Mouse (Mus musculus) right cerebral cortex, postnatal 36 days (tissue): ENCODE results near the gene Rtp4.

Experiments
- DNase-seq, 2 experiments: peaks; one replicate each; pipeline ENCODE4 v3.0.0; 2022; ENCODE audit warnings: low spot score in 2 of 2, mixed read lengths in 1 of 2

Gene Rtp4

DNA sequence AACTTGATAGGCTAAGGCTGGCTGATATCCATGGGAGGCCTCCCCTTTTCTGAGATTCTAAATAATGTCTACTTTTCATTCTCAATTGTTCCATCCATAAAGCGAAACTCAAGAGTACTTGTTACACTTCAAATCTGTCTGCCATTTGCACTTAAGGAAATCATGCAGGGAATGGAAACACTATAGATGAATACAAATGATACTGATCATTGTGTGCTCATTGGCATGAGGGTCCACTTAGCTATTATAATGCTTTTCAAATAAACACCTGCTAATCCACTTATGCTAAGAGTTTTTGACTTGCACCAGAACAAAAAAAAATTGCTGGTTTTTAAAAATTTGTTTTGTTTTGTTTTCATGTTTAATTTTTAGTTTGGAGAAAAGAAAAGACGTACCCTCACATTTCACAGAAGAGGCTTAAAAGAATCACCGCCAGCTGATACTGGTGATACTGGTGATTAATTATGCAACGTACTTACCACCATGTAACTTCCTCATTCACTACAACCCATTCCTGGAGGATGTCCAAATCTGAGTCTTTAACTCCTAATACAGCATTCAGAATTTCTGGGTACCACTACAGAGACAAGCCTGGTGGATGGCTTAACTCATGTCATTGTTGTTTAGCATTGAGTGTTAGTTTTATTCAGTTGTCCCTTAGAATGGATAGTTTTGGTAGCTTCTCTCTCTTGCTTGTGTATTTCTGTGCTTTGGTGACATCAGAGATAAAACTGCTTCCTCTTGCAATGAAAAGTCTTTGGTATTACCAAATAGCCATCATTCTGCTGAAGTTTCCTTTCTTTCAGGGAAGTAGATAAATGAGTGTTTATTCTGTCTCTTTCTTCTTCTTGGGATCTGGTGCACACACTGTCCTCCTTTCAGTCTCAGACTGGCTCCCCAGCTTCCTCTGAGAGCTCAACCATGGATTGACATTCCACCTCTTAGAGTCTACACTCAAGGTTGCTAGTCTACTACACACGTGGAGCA, 71.3 kb downstream of the Rtp4 start:
- DNase-seq, result no peak

DNA sequence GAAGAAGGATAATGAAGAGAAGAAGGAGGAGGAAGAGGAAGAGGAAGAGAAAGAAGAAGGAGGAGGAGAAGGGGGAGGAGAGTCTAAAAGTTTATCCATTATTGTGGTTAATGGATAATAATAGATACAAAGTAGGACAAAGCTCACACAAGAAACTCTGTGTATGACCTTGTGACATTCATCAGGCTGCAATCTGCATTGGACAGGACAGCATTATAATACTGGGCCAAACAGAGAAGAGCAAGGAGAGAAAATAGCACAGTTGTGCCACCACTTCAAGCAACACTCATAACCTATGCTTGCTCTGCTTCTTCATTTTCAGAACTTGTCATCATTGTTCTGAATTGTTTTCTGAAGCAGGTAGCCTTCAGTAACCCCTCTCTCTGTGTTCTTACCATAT, 72.4 kb downstream of the Rtp4 start:
- DNase-seq, result no peak

DNA sequence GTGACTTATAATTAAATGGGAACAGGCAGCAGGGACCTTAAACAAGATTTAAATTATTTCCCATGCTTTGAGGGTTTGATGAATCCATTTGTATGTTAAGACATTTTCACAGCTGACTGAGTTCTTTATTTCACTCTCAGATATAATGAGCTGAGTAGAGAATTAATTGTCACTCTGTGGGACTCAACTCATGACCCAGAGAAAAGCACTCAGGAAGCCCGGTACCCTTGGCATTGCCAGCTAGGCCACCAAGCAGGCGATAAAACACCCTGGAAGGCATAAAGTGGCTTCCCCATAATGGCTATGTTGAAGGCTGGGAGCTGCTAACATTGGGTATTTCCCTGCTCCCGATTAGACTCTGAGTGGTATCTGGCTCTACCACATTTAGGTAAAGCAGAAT, 76.6 kb downstream of the Rtp4 start:
- DNase-seq, result no peak

DNA sequence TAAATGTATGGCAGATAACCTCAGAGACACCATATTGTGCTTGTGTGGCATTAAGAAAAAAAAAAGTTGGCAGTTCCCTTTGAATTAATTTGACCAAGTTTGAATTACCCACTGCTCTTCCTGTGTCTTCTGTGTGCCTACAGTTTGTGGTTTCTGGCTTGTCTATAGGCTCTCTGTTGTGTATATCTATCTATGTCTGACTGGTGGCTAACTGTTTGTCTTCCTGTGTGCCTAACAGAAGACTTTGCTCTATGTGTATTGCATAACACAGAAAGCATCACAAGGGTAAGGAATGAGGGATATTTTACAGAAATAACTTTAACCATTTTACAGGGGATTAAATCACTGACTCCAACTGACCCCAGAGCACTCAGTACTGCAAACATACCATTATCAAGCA, 77.9 kb downstream of the Rtp4 start:
- no peak for DNase-seq

DNA sequence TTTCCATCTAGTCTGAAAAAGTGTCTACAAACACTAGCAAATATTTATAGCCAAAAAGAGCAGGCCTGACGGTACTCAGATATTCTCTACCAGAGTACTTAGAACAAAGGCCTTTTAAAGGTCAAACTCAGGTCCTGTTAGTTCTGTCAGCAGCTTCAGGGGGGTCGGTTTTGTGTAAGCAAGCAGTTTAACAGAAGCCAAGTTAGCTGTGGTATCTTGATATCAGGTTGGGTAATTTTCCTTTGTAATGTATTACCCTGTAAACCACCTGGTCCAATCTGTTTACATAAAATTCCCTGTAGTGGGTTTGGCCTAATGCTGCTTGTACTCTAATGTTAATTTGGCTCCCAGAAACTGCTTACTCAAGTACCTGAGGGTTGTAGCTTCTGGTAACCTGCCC, 86.1 kb downstream of the Rtp4 start:
- no peak for DNase-seq

DNA sequence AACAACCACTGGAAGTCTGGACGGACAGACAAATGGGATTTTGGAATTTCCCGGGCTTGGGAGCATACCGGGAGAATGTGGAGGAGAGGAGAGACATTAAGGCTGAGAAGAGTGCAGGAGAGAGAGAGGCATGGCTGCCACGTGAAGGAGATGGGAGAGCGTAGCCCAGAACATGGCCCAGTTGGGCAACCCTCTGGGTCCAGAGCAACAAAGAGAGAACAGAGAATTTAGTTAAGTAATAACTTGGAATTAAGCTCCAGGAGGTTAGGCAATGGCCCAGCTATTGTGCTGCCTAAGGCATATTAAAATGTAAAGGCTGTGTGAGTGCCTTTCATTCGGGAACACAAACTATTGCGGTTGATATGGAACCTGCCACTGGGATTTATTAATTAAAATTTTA, 86.6 kb downstream of the Rtp4 start:
- no peak for DNase-seq

DNA sequence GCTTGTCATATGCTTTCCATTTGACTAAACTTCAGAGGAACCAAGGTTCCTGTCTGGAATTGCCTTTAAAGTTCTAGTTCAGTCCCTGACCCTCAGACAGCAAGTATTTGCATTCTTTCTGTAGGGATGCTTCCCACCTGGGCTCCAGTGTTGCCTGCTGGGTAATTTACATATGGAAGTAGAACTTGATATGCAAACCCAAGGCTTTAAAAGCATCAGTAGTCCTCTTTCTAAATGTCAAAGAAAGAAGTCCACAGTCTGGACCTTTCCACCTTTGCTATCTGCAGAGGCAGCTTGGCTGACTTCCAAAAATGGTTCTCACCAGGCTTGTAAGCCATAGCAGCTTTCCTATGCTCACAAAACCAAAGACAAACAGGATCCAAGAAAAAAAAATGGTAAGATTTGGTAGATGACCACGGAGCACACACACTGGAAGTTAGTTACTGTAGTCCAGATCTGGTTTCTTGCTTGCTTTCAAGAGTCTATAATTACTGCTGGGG, 87.9 kb downstream of the Rtp4 start:
- no peak for DNase-seq

DNA sequence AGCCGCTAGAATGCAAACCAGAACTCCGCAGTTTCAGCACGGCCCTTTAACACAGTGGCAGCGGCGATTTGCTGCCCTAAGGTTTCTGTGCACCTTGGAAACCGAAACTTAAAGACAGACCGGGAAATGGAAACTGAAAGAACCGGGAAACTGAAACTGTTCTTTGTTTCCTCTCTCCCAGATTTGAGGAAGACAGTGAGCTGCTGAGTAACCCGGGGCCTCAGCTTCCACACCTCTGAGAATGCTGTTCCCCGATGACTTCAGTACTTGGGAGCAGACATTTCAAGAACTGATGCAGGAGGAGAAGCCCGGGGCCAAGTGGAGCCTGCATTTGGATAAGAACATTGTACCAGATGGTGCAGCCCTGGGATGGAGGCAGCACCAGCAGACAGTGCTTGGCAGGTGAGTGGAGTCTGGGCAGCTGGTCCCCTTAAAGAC, 89.7 kb downstream of the Rtp4 start:
- no peak for DNase-seq

DNA sequence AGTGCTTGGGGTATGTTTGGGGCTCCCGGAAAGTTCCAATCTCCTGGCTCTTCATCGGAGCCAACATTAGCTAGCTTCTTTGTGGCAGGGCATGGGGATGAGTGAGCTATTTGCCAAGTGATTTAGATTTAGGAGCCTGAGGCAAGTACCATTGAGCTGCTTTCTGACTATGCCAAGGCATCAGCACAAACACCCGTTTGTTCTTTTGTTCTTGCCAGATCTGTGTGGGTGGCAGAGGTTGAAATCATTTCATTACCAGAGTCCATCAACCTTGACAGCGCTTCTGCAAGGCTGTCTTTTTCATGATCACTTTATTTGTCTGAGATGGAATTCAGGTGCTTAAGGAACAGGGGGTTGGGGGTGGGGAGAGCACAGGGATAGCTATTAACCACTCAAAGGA, 104.1 kb downstream of the Rtp4 start:
- no peak for DNase-seq

DNA sequence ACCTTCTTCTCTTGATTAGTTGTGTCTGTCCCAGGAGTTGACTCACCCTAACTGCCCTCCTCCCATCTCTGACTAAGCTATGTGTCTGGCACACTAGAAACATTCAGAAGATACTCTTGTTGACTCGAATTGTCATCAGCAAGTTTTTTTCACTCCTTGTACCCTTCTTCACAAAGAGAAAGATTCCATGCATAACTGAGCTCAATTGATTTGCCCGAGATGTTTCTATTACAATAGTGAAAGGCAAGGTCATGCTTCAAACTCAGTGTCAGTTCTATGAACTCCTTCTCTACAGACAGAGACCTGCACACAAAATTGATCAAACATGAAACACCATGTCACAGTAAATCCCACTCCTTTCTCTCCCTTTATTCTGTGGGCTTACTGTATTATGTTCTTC, 111.4 kb downstream of the Rtp4 start:
- no peak for DNase-seq

DNA sequence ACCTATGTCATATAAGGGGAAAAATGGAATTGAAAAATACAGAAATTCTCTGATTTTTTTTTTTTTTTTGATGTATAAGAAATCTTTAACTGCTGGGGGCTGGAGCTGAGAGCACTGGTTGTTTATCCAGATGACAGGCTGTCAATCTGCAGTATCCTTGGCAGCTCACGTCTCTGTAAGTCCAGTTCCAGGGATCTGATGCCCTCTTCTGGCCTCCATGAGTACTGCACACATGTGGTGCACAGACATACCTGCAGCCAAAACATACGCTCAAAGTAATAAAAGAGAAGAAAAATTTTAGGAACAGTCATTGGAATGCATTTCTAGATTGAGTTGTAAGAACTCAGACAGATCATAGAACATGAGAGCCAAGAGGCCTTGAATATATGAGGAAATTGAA, 112.6 kb downstream of the Rtp4 start:
- DNase-seq, result no peak

DNA sequence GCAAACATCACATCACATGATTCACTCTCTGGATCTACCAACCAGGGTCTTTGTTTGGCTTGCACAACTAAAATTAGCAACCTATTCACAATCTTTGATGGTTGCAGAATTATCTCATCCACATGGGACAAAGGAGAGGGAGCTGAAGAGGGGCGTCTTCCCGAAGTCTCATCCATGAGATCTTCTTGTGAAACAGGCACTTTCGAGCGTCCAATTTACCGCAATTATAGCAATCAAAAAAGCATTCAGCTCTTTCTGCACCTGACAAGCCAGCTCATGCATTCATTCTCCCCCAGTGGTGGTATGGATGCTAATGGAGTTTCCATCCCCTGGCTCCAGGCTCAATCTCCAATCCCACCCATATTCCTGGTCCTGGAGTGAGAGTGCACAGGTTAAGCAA, 132.9 kb downstream of the Rtp4 start:
- DNase-seq, result no peak

DNA sequence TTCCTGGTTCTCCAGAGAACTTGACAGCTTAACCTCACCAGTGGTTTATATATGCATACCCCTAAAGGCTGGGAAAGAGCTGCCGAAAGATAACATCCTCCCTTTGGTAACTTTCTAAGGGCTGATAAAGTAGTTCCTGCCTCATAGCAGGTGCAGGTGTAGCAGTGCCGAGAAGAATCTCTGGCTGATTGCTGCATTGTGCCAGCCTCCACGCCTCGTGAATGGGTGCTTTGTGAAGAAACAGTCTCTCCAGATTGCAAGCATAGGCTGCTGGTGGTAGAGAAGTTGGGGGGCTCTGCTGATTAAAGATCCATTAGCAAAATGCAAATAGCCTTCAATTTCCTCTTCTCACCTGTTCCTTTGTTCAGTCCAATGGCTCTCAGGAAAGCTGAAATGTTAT, 133.4 kb downstream of the Rtp4 start:
- DNase-seq, result no peak

DNA sequence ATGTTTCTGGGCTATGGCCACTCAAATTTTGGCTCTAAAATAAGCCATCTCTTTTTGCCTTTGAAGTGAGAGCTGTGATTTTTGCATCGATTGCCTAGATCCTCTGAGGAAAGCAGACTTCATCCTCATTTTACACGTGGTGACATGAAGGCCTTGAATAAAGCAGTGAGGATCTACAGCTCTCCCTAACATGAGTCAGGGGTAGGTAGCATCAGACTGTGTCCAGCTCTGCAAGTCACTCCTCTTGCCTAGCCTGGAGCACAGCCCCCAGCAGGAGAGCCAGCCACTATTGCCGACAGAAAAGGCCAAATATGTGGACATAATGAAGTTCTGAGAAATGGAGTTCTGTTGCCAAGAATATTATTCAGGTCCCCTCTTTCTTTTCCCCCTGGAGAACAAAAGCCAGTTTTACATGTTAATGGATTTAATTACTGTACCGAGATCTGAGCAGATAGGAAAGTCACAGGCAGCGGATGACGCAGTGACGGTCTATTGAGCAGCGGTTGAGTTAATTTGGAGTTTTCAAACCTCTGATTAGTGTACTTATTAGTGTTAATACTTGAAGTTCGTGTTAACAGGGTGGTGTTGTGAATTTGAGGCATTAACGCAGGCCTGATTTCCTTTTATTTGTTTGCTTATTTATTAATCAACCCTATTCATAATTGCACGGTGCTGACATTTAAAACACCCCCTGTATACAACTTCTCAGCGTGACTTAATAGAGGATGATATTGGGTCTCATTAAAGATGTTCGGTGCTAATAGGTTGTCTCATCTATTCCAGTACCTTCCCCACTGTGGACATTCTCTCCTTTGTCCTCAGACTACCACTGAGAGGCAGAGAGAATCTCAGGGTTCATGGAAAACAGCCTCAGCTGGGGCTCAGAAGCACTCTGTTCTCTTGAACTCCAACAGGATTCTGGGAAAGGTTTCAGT, 139.8 kb downstream of the Rtp4 start:
- no peak for DNase-seq
